Mouse (Mus musculus): Measurements from ENCODE around the gene Hnrnpr.

Gene Hnrnpr

DNA sequence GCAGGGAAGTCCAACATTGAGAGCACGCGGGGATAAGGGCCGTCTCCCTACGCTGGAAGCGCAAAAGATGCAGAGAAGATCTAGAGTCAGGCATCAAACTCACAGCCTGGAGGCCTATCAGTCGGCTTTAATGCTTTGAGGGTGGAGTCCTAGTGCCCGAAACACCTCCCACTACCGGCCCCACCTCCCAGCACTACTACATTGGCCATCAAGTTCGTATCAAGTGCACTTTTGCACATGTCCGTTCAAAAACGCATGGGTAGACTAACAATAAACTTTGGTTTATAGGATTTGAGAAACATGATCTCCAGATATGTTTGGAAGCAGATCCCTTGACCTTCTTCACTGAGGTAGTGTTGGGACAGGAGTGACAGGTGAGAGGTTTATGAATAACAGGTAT is 962 bp upstream of the Hnrnpr start:
- peak; percentile 94 for DNase-seq

- peak; percentile 97 for DNase-seq
Observed at GRCm38 (mm10) chr4:136311042-136311999, 579 bp downstream of the Hnrnpr start.

DNA sequence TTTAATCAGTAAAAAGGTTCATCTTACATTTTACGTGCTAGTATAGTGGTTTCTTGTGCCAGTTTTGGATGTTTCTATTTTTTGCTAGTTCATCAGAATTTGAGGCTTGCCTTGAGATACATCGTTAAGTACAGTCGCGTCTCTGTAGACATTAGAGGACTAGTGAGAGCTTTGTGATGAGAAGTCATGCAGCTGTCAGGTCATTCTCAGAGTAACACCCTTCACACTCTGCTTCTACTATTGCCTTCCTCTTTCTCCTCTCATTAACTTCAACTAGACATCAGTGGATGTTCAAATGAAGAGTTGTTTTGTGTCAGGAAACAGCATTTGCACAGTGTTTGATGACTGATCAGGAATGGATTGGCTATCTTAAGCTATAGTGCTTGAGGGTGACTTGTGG is 1.9 kb downstream of the Hnrnpr start:
- no peak for DNase-seq

DNA sequence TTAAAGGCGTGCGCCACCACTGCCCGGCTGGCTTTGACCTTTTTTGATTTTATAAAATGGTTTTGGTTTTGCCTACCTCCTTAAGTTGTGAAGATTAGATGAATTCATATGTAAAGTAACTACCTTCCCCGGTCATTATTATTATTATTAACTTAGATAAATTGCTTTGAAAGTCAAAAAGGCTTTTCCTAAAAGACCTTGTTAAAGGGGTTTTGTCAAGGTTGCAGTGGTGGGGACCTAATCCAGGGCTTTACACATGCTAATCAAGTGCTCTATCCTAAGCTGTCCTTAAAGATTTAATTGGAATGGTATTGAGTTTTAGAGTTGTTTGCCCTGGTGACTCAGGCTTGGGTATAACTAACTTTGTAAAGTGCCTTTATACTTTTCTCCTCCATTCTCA is 6.9 kb downstream of the Hnrnpr start:
- no peak for DNase-seq

DNA sequence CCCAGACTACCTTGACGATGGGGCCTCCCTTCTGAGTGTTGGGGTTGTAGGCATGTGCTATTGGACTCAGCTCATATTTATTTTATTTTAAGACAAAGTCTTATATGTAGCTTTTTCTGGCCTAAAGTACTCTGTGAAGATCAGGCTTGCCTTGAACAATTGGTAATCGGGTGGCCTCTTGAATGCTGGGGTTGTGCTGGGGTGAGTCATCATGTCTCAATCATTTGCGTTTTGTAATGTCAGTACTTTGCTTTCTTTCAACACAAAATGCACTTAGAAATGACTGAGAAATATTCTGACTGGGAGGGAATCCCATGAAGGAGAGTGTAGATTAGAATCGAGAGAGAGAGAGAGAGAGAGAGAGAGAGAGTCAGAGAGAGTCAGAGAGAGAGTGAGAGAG is 9.3 kb downstream of the Hnrnpr start:
- peak; percentile 60 for DNase-seq

DNA sequence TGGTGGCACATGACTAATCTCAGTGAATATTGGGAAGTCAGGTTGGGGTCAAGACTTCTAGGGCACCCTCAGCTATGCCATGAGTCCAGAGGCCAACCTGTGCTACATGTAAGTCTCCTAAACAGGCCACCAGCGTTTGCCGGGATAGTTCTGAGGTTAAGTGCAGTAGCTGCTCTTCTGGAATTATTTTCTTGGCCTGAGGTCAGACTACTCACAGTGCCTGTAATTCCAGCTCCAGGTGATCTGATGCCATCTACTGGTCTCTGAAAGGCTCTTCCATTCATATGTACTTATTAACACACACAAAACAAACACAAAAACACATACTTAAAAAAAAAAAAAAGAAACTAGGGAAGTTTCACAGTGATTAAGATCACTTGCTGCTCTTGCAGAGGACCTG is 13.5 kb downstream of the Hnrnpr start:
- peak; percentile 79 for DNase-seq

GRCm38 (mm10) chr4:136327238-136327637 is 16.5 kb downstream of the Hnrnpr start:
- DNase-seq = no peak

GRCm38 (mm10) chr4:136328115-136328514 is 17.4 kb downstream of the Hnrnpr start:
- DNase-seq = peak; percentile 59

GRCm38 (mm10) chr4:136331709-136332108 is 21.0 kb downstream of the Hnrnpr start:
- DNase-seq = no peak

DNA sequence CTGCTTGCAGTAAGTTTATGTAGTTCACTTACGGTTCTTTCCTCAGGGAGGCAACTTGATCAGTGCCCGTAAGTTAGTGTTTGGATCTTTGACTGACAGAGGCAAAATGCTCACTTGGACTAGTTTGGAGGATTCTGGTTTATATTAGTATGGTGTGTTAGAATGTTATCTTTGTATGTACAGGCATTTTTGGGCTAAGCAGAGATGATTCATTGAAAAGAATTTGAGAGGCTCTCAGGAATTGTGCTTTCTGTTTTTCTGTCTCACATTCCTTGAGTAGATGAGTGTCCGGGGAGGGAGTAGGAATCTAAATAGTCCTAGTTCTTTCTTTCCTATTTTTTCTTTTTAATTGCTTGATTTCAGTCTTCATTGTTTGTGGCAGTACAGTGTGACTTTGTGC is 22.4 kb downstream of the Hnrnpr start:
- DNase-seq = no peak

DNA sequence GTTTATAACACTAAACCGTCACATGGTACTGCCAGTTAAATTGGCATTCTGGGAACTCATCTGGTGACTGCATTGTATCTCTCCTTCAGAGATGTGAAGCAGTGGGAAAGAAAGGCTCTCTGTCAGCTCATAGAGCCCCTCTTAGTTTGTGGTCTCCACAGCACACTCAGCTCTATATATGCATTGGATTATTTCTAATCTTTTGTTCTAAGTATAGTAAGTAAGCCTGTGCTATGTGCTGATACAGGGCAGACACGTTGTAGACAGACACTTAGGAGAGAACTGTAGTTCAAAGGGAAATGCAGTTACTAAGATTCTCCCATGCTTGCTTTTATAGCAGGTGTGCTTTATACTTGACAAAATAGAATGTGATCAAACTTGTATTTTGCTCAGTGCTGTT is 24.3 kb downstream of the Hnrnpr start:
- no peak for DNase-seq

- peak; percentile 90 for DNase-seq
Observed at GRCm38 (mm10) chr4:136337129-136337528, 26.4 kb downstream of the Hnrnpr start.

GRCm38 (mm10) chr4:136349616-136350015 is 38.9 kb downstream of the Hnrnpr start:
- peak; percentile 59 for DNase-seq

DNA sequence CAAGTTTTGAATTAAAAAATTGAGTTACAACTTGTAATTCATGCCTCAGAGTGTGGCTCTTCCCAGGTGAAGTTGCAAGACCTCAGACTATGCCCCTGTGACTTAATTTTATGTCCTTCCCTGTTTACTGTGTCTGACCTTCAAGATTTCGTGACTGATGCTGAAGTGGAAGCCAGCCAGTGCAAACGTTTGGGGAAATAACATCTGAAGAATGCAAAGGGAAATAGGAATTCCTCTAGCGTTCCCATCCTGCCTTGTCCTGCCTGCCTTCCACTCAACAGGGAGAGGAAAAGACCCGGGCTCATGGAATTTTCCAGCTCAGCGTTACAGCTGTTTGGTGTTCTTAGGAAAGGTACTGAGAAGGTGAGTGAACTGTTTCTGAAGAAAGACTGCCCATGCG is 46.3 kb downstream of the Hnrnpr start:
- DNase-seq = peak; percentile 52

DNA sequence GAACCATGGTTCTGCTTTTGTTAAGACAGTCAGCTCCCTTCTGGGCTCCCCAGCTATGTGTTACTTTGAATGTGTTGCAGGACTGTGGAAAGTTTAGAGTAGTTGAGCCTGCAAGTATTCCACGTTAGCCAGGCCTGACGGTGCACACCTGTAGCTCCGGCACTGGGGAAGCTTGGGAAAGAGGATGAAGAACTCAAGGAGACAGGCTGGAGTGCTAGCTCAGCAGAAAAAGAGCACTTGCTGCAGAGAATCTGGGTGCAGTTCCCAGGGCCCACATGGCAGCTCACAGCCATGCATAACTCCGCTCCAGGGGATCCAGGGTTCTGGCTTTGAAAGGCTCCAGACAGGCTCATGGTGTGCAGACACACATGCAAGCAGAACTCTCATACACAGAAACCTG is 46.7 kb downstream of the Hnrnpr start:
- DNase-seq = peak; percentile 63

- DNase-seq = no peak
Observed at GRCm38 (mm10) chr4:136367856-136368255, 57.1 kb downstream of the Hnrnpr start.

GRCm38 (mm10) chr4:136369727-136370126 is 59.0 kb downstream of the Hnrnpr start:
- DNase-seq = no peak

DNA sequence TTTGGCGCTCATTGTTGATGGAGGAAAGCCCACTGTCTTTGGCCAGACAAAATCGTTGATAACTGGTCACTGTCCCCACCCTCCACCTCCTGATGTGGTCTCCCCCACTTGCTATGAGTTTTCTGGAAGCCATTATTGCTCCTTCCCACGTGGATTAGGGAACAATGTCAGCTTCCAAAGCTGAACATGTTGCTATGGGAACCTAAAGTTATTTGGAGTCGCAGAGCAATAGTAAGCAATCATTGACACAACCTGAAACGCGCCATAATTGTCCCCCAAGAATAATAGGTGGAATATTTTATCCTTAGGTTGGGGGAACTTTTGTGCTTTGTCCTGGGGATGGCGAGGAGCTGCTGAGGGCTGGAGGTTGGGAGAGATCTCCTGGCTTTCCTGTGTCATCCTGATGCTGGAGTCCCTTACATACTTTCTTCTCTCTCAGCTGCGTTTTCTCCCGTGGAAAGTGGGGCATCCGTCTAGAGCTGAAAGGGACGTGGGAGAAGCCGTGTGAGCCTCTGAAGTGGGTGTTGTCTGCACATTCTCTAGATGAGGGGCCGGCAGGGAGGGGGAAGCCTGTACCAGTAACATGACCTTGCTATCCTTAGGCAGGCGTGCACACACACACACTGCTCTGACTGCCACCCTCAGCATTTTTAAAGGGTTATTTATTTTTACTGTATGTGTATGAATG is 62.9 kb downstream of the Hnrnpr start:
- DNase-seq = no peak

DNA sequence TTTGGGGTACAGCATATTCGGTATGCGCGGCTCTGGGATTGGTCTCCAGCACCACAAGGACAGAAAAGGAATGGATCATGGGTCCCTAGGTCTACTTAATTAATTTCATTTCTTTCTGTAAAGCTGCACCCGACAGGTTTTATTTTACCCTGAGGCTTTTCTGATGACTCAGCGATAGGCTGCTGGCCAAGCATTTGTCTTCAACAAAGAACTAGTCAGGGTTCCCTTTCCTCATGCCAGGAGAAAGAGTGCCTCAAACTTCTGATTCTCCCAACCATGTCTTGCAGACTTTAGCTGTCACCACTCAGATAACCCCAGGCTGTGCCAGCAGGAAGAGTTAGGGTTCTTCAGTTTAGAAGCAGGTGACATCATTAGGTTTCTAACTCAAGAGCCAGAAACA is 66.3 kb downstream of the Hnrnpr start:
- DNase-seq = no peak

DNA sequence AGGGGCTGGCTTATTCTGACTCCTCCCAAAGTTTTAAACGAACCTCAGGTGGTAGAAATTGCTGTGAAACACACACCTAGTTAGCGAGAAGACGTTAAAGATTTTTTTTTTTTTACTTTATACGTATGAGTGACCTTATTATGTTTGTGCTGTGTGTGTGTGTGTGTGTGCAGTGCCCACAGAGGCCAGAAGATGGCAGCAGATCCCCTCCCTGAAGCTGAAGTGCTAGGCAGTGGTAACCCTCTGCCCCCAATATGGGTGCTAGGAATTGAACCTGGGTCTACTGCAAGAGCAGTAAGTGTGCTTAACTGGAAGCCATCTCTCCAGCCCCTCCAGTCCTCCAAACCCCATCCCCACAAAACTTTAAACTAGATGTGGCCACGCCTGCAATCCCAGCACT is 72.3 kb downstream of the Hnrnpr start:
- no peak for DNase-seq

GRCm38 (mm10) chr4:136383839-136384238 is 73.1 kb downstream of the Hnrnpr start:
- DNase-seq = no peak

DNA sequence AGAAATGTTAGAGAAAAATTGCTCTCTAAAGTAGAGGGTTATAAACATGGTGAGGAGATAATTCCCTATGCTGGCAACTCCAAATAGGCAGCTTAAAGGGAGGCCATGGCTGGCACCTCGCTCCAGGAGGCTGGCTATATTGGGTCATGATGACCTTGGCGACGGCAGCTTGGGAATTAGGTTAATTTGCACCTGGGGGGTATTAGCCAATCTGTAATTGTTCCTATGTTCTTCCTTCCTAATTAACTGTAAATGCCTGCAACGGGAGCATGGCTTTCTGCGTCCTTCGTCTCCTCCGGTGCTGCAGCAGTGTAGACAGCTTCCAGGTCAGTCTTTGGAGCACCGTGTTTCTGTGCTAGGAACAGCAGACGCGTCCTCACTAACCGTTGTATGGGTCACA is 76.5 kb downstream of the Hnrnpr start:
- no peak for DNase-seq

- no peak for DNase-seq
Observed at GRCm38 (mm10) chr4:136401806-136402205, 91.1 kb downstream of the Hnrnpr start.

- no peak for DNase-seq
Observed at GRCm38 (mm10) chr4:136407831-136408230, 97.1 kb downstream of the Hnrnpr start.

All from heart, adult 11 months (tissue).